Mouse (Mus musculus) kidney, adult 2 months (tissue): ENCODE data around the gene Ptpro.

Experiments used
- CTCF ChIP-seq: fragments of 200-500 bp; conservative IDR thresholded peaks from 2 replicates; pipeline ENCODE4 v1.5.1; 2011; ENCODE audit warnings: low read depth, mild to moderate bottlenecking, control low read depth, low read length, moderate library complexity, mixed read lengths; ENCODE audit not compliant: insufficient read depth, insufficient read length
- POLR2A ChIP-seq: fragments of 200-500 bp; IDR thresholded peaks from one replicate; pipeline ENCODE4 v1.6.1; 2011; ENCODE audit warnings: low read depth, low read length, control low read depth

DNA sequence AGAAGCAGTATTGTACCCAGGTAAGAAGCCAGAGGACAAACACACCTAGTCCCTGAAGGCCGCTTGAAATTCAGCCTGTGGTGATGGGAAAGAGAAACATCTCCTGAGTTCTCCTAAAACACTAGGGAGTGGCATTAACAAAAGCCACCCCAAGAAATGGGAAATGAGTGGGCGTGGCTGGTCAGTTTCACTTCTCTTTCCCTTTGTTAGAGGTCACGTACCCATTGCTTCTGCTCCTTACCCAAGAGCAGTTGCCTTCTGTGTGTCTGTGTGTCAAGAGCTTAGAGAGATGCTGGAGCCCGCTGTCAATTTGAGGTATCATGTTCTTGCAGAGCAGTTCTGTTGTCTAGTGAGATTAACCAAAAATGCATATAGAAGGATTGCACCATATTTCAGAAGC is 134.2 kb downstream of the Ptpro start:
- TF ChIP-seq CTCF: no peak
- no peak for TF ChIP-seq POLR2A
